Mouse (Mus musculus) bone marrow, adult 2 months (tissue): ENCODE results near the gene Mrps17.

Source experiments
- CTCF ChIP-seq: fragments of 200-500 bp; IDR thresholded peaks from 2 replicates; pipeline ENCODE4 v1.5.1; 2011; ENCODE audit warnings: low read length, control low read depth; ENCODE audit not compliant: control insufficient read depth, insufficient read depth
- POLR2A ChIP-seq: fragments of 200-500 bp; IDR thresholded peaks from 2 replicates; pipeline ENCODE4 v1.6.1; 2011; ENCODE audit warnings: low read depth, mild to moderate bottlenecking, control low read depth, low read length, borderline replicate concordance; ENCODE audit not compliant: control insufficient read depth

DNA sequence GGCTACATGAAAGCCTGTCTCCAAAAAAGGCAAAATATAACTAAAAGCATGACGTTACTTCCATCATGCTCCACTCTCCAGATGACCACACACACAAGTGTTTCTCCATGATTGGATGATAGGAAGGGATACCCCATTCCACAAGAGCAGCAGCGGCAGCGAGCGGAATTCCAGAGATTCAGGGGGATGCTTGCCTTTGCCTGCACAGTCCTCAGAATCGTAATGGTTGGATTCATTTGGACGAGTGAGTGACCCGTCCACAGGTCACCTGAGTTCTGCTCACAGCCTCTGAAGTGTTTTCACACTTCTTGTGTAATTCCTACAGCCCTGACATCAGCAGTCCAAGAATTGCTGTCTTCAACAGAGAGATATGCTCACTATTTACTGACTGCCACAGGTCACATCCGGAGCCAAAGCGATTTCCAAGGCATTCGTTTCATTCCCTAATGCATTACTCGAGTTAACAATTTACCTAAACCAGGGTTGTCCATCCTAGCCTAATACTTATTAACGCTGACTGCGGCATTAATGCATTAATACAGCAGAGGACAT, 44.7 kb downstream of the Mrps17 start:
- TF ChIP-seq POLR2A, result no peak
- no peak for TF ChIP-seq CTCF
